Mouse (Mus musculus): ENCODE measurements around the gene Bbs7.

Bbs7 gene

DNA sequence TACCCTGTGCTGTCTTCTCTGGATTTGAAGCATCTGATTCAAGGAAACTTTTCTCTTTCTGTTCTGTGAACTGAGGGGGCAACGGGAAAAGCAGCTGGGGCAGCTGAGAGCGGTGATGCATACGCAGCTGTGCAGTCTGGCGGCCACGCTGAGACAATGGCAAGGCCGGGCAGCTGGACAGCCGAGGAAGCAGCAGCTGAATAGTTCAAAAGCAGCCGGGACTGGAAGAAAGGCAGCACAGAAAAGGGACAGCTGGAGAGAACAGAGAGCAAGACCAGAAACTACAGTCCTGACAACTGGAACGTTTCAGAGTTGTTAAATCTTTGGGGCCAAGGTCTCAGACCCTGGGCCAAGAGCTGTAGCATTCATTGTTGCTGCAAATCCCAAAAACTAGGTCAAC is 61.9 kb downstream of the Bbs7 start:
- DNase-seq, result no peak

DNA sequence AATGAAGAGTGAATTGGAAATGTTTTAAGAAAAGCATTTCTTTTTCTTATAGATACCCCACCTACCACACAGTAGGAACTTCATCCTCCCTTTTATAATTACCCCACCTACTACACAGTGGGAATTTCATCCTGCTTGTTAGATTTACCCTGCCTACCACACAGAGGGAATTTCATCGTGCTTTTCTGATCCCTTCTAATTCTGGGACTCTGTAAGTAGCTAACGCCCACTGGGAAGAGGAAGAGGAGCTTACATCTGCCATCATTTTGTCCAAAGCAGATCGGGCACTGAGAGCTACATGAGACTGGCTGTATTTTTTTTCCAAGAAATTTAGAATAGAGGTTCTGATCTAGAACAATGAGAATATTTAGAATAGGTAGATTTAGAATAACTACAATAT is 68.3 kb downstream of the Bbs7 start:
- DNase-seq, result no peak

DNA sequence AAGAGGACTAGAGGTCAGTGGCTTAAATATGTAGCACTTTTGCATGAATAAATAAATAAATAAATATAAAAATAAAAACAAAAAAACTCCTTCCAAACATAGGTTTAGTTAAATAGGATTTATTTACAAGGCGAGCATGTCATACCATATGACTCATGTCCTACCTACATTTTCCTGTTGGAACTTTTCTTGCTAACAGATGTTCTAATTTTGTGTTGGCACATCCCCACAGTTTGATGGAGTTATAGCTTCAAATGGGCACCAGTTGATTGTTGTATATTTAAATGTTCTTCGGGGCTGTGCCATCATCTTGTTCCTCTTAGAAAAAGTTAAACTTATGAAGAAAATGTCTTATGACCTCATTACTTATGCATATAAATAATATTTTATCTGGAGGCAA is 71.9 kb downstream of the Bbs7 start:
- no peak for DNase-seq

DNA sequence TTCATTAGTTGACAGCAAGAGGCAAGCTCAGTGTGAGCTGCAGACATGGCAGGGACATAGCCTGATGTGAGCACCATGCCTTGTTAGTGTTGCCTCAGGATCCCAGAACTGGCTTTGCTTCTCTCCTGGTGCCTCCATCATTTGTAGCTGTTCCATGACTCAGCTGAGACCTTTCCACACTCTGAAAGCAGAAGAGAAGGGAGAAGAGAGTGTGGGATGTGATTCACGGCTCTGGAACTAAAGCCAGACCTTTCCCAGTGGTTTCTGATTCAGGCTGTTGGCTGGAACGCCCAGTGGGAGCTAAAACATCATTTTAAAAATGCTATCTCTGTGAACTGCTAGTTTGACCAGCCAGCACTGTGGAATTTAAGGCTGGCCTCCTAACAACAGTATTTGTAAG is 72.5 kb downstream of the Bbs7 start:
- no peak for DNase-seq

DNA sequence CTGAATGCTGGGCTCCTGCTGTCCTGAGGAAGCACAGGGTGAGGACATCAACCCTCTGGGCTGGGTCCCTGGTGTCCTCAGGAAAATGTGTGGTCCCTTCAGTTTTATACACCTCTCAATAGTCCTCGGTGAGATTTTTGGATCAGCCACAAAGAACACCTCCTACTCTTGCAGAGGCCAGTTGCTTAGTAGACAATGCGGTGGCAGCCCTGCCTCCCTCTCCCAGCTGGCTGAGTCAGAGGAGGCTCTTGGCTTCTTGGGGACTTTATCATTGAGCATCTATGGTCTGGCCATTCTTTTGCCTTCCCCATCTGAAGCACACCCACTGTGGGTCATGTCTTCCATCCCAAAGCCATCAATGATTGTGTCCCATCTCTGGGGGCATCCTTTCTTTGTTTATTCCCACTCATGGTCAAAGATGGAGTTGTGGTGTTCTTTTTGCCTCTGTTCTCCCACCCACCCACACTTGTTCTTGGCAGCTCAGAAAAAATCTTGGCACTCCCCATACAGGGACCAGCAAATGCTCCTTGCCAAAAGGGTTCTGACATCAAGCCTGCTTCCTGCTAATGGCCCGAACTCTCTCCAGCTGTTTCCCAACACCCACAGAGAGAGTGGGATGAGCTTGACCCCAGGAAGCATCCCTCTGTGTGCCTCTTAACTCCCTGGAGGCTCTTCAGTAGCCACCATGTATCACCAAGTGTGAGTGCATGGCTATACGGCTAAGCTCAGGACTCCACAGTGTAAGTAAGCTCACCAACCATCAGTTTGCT is 75.4 kb downstream of the Bbs7 start:
- no peak for DNase-seq

DNA sequence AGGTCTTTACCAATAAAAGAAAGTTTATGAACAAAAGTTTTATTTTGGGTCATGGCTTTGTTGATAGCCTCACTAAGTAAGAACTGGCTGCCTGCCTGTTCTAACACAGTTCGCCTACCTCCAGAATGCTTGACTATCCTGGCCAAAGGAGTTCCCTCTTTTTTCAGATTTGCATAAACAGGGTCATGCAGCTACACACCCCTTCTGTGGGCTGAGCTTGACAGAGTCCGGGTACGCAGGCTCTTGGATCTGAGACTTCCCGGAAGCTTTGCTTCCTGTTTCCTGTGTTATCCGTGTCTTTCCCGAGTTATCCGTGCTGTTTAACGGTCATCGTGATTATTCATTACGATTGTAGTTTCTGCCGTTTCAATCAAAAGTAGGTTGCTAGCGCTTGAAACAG is 77.2 kb downstream of the Bbs7 start:
- no peak for DNase-seq

DNA sequence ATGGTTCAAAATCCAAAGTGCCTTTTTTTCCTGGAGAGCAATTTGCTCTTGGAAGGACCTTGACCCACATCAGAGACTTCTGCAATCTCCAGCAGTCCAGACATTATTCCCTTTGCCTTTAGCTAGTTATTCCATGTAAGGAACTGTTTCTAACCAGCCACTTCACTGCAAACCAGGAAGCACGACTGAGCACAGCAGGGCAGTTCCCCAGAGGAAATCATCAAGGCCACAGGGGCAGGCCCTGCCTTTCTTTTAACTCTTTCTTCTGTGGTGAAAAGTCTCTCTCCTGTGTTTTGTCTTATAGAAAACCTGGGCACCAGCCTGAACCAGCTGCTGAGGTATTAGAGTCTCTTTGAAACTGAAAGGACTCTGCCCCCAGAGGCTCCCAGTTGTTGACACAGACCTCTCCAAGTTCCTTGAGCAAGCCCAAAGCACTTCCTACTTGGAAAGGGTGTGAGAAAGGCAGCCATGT is 80.0 kb downstream of the Bbs7 start:
- no peak for DNase-seq

DNA sequence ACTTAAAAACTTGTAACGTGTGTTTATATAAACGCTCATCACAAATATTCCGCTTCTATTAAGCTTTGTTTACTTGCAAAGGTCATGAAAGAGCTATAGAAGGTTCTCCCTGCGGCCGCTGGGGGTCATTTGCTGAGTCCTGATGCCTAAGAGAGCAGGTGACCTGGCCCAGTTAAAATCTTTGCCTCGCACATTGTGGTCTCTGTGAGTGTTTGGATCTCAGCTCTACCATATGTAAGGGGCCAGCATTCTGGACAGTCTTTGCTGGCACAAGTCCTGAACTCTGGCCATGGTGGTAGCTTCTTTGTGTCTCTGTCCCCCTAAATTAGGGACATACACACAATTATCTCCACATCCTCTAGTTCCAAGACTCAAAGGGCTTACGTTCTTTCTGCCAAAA is 80.5 kb downstream of the Bbs7 start:
- DNase-seq, result no peak

DNA sequence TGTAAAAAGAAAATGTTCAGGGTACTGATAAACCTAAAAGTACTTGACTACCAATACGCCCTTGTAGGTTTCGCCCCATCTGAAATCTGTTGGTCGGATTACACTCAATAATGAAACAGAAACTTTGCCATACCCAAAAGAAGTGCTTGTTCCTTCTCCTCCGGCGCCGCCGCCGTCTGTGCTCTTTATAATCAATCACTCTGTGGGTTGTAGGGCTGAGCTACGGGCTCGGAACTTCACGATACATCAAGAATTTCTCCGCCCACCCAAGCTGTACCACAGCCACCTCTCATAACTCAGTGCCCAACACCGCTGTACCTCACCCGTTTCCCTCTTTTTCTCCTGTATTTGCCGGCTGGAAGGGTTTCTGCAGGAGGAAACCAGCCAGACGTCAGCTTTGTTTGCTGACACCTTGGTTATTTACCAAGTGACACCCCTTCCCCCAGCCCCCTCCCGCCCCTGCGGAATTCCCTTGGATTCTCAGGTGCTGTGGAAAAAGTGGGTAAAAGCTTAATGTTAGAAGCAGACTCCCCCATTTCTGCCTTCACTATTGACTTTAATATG is 81.2 kb downstream of the Bbs7 start:
- DNase-seq, result no peak

DNA sequence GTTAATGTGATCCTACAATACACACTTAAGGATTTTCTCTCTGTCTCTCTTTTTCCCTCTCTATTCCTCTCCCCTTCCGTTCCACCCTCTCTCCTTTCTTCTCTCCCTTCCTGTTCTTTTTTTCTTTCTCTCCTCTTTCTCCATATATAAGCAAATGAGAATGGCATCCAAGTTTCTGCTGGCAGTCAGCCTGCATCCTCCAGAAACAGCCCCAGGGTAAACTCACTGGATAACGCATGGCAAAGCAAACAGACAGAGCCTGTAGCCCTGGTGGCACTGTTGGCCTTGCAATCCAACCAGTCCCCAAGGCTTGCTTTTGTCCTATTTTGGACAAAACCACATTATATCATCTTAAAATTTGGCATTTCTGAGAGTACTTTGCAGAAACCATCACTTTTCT is 82.0 kb downstream of the Bbs7 start:
- DNase-seq, result no peak

DNA sequence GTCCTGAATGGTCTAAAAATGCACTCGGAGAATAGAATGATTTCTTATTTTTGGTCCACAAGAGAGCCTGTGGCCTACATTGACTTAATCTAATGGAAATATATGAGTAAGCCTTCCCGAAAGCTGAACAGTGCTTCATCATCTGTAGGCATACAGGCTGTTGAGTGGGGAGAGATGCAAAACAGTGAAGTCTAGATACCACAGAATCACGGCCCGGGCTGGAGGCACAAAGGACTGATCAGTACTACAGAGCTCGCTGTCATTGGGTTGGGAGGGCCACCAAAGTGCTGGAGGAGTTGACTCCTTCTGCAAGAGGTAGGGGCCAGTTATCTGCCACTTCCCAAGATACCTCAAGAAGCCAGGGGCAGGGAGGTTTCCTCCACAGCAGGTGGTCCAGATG is 82.5 kb downstream of the Bbs7 start:
- DNase-seq, result no peak

DNA sequence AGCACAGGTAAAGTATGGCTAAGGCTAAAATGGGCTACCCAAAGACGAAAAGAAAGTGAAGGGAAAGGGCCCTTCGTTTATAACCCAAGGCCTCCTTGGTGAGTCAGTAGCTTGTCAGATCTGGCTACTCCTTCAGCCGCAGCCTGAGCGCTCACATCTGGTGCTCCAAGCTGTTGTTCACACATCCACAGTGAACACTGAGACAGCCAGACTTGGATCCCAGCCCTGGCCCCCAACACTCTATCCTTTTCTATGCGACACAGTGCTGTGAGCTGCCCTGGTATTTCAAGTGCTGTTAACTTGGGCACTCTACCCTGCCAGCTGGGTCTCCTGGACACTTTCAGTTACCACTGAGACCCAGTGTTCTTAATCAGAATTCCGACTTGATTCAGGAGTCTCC is 82.9 kb downstream of the Bbs7 start:
- DNase-seq, result no peak

DNA sequence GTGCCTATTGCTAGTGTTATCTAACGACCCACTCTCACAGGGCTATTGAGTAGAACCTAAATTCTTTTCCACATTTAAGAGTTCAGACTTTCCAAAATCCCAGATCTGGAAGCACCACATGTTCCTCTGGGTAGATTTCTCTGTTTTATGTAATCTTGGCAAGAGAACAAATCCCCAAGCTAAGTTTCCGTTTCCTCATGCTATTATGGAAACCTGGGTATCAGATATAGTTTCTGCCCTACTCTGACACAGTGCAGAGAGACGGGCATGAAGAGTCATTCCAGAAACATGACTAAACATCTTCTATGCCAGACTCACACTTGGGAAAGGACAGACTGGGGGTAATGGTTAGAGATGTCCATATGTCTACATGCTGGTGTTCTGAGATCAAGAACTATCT is 88.8 kb downstream of the Bbs7 start:
- no peak for DNase-seq
